ENCODE assay signal across 25 mouse cellular contexts in the genomic region with DNA sequence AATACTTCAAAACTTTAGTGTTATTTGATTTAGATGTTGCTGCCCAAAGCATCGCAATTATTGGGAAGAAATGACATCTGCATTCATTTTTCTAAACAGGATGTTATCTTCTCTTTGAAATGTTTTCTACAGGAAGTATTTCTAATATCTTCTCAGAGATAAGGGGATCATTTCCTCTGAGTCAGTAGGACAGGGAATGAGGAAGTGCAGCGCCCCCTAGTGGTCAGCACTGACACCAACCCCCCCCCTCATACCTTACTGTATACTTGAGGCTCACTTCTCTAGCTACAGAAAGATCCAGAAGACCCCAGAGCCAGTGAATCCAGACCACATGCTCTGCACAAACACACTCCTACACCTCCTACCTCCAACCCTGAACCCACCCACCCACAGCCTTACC.
DNase-seq lines count a peak whose midpoint lies in the region; ATAC-seq and TF ChIP-seq lines count a peak whose summit lies in the region.
"Had no signal": no experiment of that assay in that cellular context is flagged by ENCODE, and none has a peak within 500 bp of the region (broad histone marks: within the 10 kb centered on the region; RNA-seq: fewer than 3 reads in every experiment).

No protein-coding gene starts in this region.

- CTCF ChIA-PET in Patski (lab: Charles Lee), result no interaction called here

- H3K4me1 ChIP-seq in hindbrain, postnatal 0 days (ENCODE audit: insufficient read depth, low read length), result no peaks in the 10 kb centered on the region
- H3K4me1 ChIP-seq in hindbrain, embryonic 11.5 days (replicated peaks; ENCODE audit: control insufficient read depth, insufficient read depth, low read length), result no peaks in the 10 kb centered on the region
- H3K4me1 ChIP-seq in liver, postnatal 0 days (ENCODE audit: insufficient read depth), result no peaks in the 10 kb centered on the region
- H3K4me1 ChIP-seq in liver, embryonic 12.5 days, result no peaks in the 10 kb centered on the region
- no peaks in the 10 kb centered on the region for H3K4me1 ChIP-seq in stomach, postnatal 0 days (replicated peaks; ENCODE audit: control insufficient read depth, insufficient read depth)
- H3K4me1 ChIP-seq: embryonic facial prominence, embryonic 10.5 days; heart, embryonic 15.5 days; limb, embryonic 12.5 days had no signal

- H3K9me3 ChIP-seq in hindbrain, postnatal 0 days (ENCODE audit: low read length), result no peaks in the 10 kb centered on the region
- no peaks in the 10 kb centered on the region for H3K9me3 ChIP-seq in hindbrain, embryonic 11.5 days (ENCODE audit: control insufficient read depth, low read length)
- H3K9me3 ChIP-seq in liver, postnatal 0 days (ENCODE audit: low read length), result no peaks in the 10 kb centered on the region
- H3K9me3 ChIP-seq in liver, embryonic 12.5 days (replicated peaks), result peaks cover 22% of the 10 kb centered on the region
- H3K9me3 ChIP-seq in stomach, postnatal 0 days (ENCODE audit: control insufficient read depth, low read length), result no peaks in the 10 kb centered on the region
- H3K9me3 ChIP-seq: embryonic facial prominence, embryonic 10.5 days; heart, embryonic 15.5 days had no signal

- H3K36me3 ChIP-seq in hindbrain, postnatal 0 days (ENCODE audit: insufficient read depth, low read length), result no peaks in the 10 kb centered on the region
- H3K36me3 ChIP-seq in hindbrain, embryonic 11.5 days (ENCODE audit: control insufficient read depth, insufficient read depth, low read length), result no peaks in the 10 kb centered on the region
- H3K36me3 ChIP-seq in liver, postnatal 0 days (replicated peaks; ENCODE audit: insufficient read depth, low read length), result no peaks in the 10 kb centered on the region
- H3K36me3 ChIP-seq in liver, embryonic 12.5 days, result no peaks in the 10 kb centered on the region
- no peaks in the 10 kb centered on the region for H3K36me3 ChIP-seq in stomach, postnatal 0 days (ENCODE audit: control insufficient read depth, insufficient read depth, low read length)
- H3K36me3 ChIP-seq: embryonic facial prominence, embryonic 10.5 days; heart, embryonic 15.5 days; limb, embryonic 12.5 days had no signal

- WGBS in hindbrain, postnatal 0 days, result 58% methylated on average over 2 of the region's 2 CpGs
- WGBS in hindbrain, embryonic 11.5 days, result 56% methylated on average over 2 of the region's 2 CpGs
- 45% methylated on average over 2 of the region's 2 CpGs for WGBS in liver, postnatal 0 days (ENCODE audit: insufficient replicate concordance)
- 35% methylated on average over 2 of the region's 2 CpGs for WGBS in liver, embryonic 12.5 days (ENCODE audit: insufficient replicate concordance)
- WGBS in stomach, postnatal 0 days, result 49% methylated on average over 2 of the region's 2 CpGs

- H3K9ac ChIP-seq in hindbrain, postnatal 0 days (replicated peaks; ENCODE audit: low read length), result no peak overlapping the region
- H3K9ac ChIP-seq in hindbrain, embryonic 11.5 days (ENCODE audit: low read depth, low read length), result no peak overlapping the region
- H3K9ac ChIP-seq in liver, postnatal 0 days (replicated peaks), result no peak overlapping the region
- no peak overlapping the region for H3K9ac ChIP-seq in liver, embryonic 12.5 days
- no peak overlapping the region for H3K9ac ChIP-seq in stomach, postnatal 0 days (ENCODE audit: low read length)
- H3K9ac ChIP-seq: forebrain, postnatal 0 days; heart, embryonic 15.5 days; hindbrain, embryonic 14.5 days; limb, embryonic 12.5 days had no signal

- in situ Hi-C loops in Patski (cut with MboI; ENCODE audit: low pct_unique_long_range_greater_than_20kb), result no loop called here

- no peak for DNase-seq in hindbrain, postnatal 0 days (ENCODE audit: low spot score)
- no peak for DNase-seq in hindbrain, embryonic 11.5 days (ENCODE audit: low spot score)
- DNase-seq in liver, postnatal 0 days, result no peak
- DNase-seq in Patski (ENCODE audit: low read depth, low spot score), result no peak
- no peak for DNase-seq in stomach, postnatal 0 days (ENCODE audit: low spot score)
- DNase-seq in kidney, adult 18-20 months, result no peak
- DNase-seq: adrenal gland, adult 8-10 months; cerebellum, adult 11-12 months; cerebellum, postnatal 10 days; forebrain, postnatal 0 days; gastrocnemius, postnatal 36 days; heart, postnatal 36 days; kidney, adult 9 months; kidney, postnatal 36 days; right cerebral cortex, postnatal 4 days; thymus, adult 2 months; thymus, postnatal 4 days had no signal

- no peak for TF ChIP-seq EP300 in liver, postnatal 0 days (IDR thresholded peaks at IDR 0.05; ENCODE audit: low read depth)
- TF ChIP-seq EP300 in stomach, postnatal 0 days (optimal IDR thresholded peaks at IDR 0.05), result no peak

- POLR2A ChIA-PET in Patski (lab: Charles Lee), result no interaction called here

- no peak for ATAC-seq in hindbrain, postnatal 0 days
- ATAC-seq in hindbrain, embryonic 11.5 days (ENCODE audit: low FRiP score), result no peak
- no peak for ATAC-seq in liver, postnatal 0 days
- no peak for ATAC-seq in liver, embryonic 12.5 days
- ATAC-seq in Patski, result no peak
- no peak for ATAC-seq in stomach, postnatal 0 days (ENCODE audit: low FRiP score, low TSS enrichment)
- ATAC-seq: forebrain, postnatal 0 days; lung, postnatal 0 days; midbrain, embryonic 16.5 days had no signal

- no peak overlapping the region for H3K27ac ChIP-seq in hindbrain, postnatal 0 days
- H3K27ac ChIP-seq in hindbrain, embryonic 11.5 days (ENCODE audit: low read depth, low read length), result no peak overlapping the region
- H3K27ac ChIP-seq in liver, postnatal 0 days (ENCODE audit: low read depth), result no peak overlapping the region
- no peak overlapping the region for H3K27ac ChIP-seq in liver, embryonic 12.5 days
- H3K27ac ChIP-seq in stomach, postnatal 0 days (replicated peaks), result no peak overlapping the region
- H3K27ac ChIP-seq: embryonic facial prominence, embryonic 10.5 days; heart, embryonic 15.5 days; hindbrain, embryonic 14.5 days; limb, embryonic 12.5 days; macrophage had no signal

- H3K27me3 ChIP-seq in hindbrain, postnatal 0 days (ENCODE audit: insufficient read depth, low read length), result no peaks in the 10 kb centered on the region
- H3K27me3 ChIP-seq in hindbrain, embryonic 11.5 days (ENCODE audit: control insufficient read depth, insufficient read depth, low read length), result no peaks in the 10 kb centered on the region
- H3K27me3 ChIP-seq in liver, postnatal 0 days (ENCODE audit: insufficient read depth, low read length), result no peaks in the 10 kb centered on the region
- H3K27me3 ChIP-seq in liver, embryonic 12.5 days (replicated peaks), result no peaks in the 10 kb centered on the region
- no peaks in the 10 kb centered on the region for H3K27me3 ChIP-seq in Patski
- H3K27me3 ChIP-seq in stomach, postnatal 0 days (ENCODE audit: control insufficient read depth, insufficient read depth, low read length), result no peaks in the 10 kb centered on the region
- H3K27me3 ChIP-seq: heart, embryonic 15.5 days; limb, embryonic 12.5 days had no signal

- H3K4me2 ChIP-seq in hindbrain, postnatal 0 days (ENCODE audit: low read depth, low read length), result no peak overlapping the region
- H3K4me2 ChIP-seq in hindbrain, embryonic 11.5 days (replicated peaks; ENCODE audit: low read depth, low read length), result no peak overlapping the region
- no peak overlapping the region for H3K4me2 ChIP-seq in liver, postnatal 0 days (ENCODE audit: low read depth, low read length)
- no peak overlapping the region for H3K4me2 ChIP-seq in liver, embryonic 12.5 days
- H3K4me2 ChIP-seq in stomach, postnatal 0 days (replicated peaks; ENCODE audit: low read depth), result no peak overlapping the region
- H3K4me2 ChIP-seq: heart, embryonic 15.5 days; hindbrain, embryonic 14.5 days; limb, embryonic 12.5 days had no signal

- TF ChIP-seq CTCF in hindbrain, postnatal 0 days (IDR thresholded peaks at IDR 0.05; ENCODE audit: low read depth), result peak; percentile 39; the same call in 1 of the 2 replicates
- peak; percentile 27 for TF ChIP-seq CTCF in liver, postnatal 0 days (IDR thresholded peaks at IDR 0.05; ENCODE audit: low read depth)
- TF ChIP-seq CTCF in Patski (IDR thresholded peaks at IDR 0.05), result peak; percentile 8
- 0 out of 2 replicates have a peak, but pooled peaks have one; percentile 13 for TF ChIP-seq CTCF in stomach, postnatal 0 days (IDR thresholded peaks at IDR 0.05; ENCODE audit: low read depth)

- H3K4me3 ChIP-seq in hindbrain, postnatal 0 days (ENCODE audit: low read length), result no peak overlapping the region
- H3K4me3 ChIP-seq in hindbrain, embryonic 11.5 days (ENCODE audit: low read depth, low read length), result no peak overlapping the region
- no peak overlapping the region for H3K4me3 ChIP-seq in liver, postnatal 0 days (ENCODE audit: low read depth, low read length)
- no peak overlapping the region for H3K4me3 ChIP-seq in liver, embryonic 12.5 days
- H3K4me3 ChIP-seq in stomach, postnatal 0 days (ENCODE audit: low read depth, low read length), result no peak overlapping the region
- H3K4me3 ChIP-seq: embryonic facial prominence, embryonic 10.5 days; heart, embryonic 15.5 days; limb, embryonic 12.5 days had no signal
